Mouse (Mus musculus): ENCODE data around the gene Slit3.

Gene Slit3

GRCm38 (mm10) chr11:35632262-35632661 lies 511.2 kb downstream of the Slit3 start:
- DNase-seq (ENCODE audit: low spot score): no peak

GRCm38 (mm10) chr11:35637102-35637501 lies 516.1 kb downstream of the Slit3 start:
- no peak for DNase-seq (ENCODE audit: low spot score)

- DNase-seq (ENCODE audit: low spot score): no peak
Measured at GRCm38 (mm10) chr11:35638862-35639384, 517.9 kb downstream of the Slit3 start.

- no peak for DNase-seq (ENCODE audit: low spot score)
Measured at GRCm38 (mm10) chr11:35639428-35639827, 518.4 kb downstream of the Slit3 start.

GRCm38 (mm10) chr11:35651286-35651685 lies 530.3 kb downstream of the Slit3 start:
- DNase-seq (ENCODE audit: low spot score): no peak

GRCm38 (mm10) chr11:35655836-35656235 lies 534.8 kb downstream of the Slit3 start:
- DNase-seq (ENCODE audit: low spot score): no peak

GRCm38 (mm10) chr11:35657582-35657981 lies 536.6 kb downstream of the Slit3 start:
- DNase-seq (ENCODE audit: low spot score): no peak

GRCm38 (mm10) chr11:35660967-35661366 lies 539.9 kb downstream of the Slit3 start:
- no peak for DNase-seq (ENCODE audit: low spot score)

- DNase-seq (ENCODE audit: low spot score): no peak
Measured at GRCm38 (mm10) chr11:35662945-35663344, 541.9 kb downstream of the Slit3 start.

GRCm38 (mm10) chr11:35663661-35664060 lies 542.6 kb downstream of the Slit3 start:
- DNase-seq (ENCODE audit: low spot score): no peak

- no peak for DNase-seq (ENCODE audit: low spot score)
Measured at GRCm38 (mm10) chr11:35664991-35665390, 544.0 kb downstream of the Slit3 start.

GRCm38 (mm10) chr11:35667428-35667827 lies 546.4 kb downstream of the Slit3 start:
- no peak for DNase-seq (ENCODE audit: low spot score)

- no peak for DNase-seq (ENCODE audit: low spot score)
Measured at GRCm38 (mm10) chr11:35668138-35668537, 547.1 kb downstream of the Slit3 start.

GRCm38 (mm10) chr11:35668750-35669149 lies 547.7 kb downstream of the Slit3 start:
- DNase-seq (ENCODE audit: low spot score): no peak

GRCm38 (mm10) chr11:35669536-35669935 lies 548.5 kb downstream of the Slit3 start:
- no peak for DNase-seq (ENCODE audit: low spot score)

GRCm38 (mm10) chr11:35670181-35670580 lies 549.2 kb downstream of the Slit3 start:
- no peak for DNase-seq (ENCODE audit: low spot score)

- no peak for DNase-seq (ENCODE audit: low spot score)
Measured at GRCm38 (mm10) chr11:35670746-35671145, 549.7 kb downstream of the Slit3 start.

- no peak for DNase-seq (ENCODE audit: low spot score)
Measured at GRCm38 (mm10) chr11:35673050-35673449, 552.0 kb downstream of the Slit3 start.

- DNase-seq (ENCODE audit: low spot score): no peak
Measured at GRCm38 (mm10) chr11:35674242-35674641, 553.2 kb downstream of the Slit3 start.

- no peak for DNase-seq (ENCODE audit: low spot score)
Measured at GRCm38 (mm10) chr11:35676744-35677143, 555.7 kb downstream of the Slit3 start.

GRCm38 (mm10) chr11:35679976-35680375 lies 559.0 kb downstream of the Slit3 start:
- DNase-seq (ENCODE audit: low spot score): no peak

- peak; percentile 33 for DNase-seq (ENCODE audit: low spot score)
Measured at GRCm38 (mm10) chr11:35687316-35687715, 566.3 kb downstream of the Slit3 start.

GRCm38 (mm10) chr11:35690515-35691281 lies 569.7 kb downstream of the Slit3 start:
- DNase-seq (ENCODE audit: low spot score): no peak

GRCm38 (mm10) chr11:35693136-35693535 lies 572.1 kb downstream of the Slit3 start:
- no peak for DNase-seq (ENCODE audit: low spot score)

Data from lung, postnatal 25 days (tissue).